Comparison of ENCODE assay signal across 8 mouse cellular contexts in genomic region chr5:66070350-66070749, GRCm38 (mm10).
DNase-seq lines count a peak whose midpoint lies in the region; ATAC-seq lines count a peak whose summit lies in the region.

No protein-coding gene starts in this region.

- peak overlapping the region; percentile 78 for H3K4me2 ChIP-seq in heart, embryonic 14.5 days (ENCODE audit: low read length)
- peak overlapping the region; percentile 71 for H3K4me2 ChIP-seq in intestine, embryonic 15.5 days (replicated peaks)
- peak overlapping the region; percentile 84 for H3K4me2 ChIP-seq in stomach, embryonic 14.5 days (replicated peaks; ENCODE audit: low read depth, low read length)

- DNase-seq in heart, adult 11 months = no peak
- DNase-seq in frontal cortex, adult 2 months (ENCODE audit: extremely low spot score in 1 of 2, low spot score in 1 of 2) = no peak
- DNase-seq in urinary bladder, postnatal 10 days (ENCODE audit: low spot score) = no peak

- no peak overlapping the region for H3K4me3 ChIP-seq in heart, embryonic 14.5 days (ENCODE audit: control insufficient read depth in 1 of 2, insufficient read depth in 1 of 2, low read depth in 1 of 2, low read length in 2 of 2)
- H3K4me3 ChIP-seq in megakaryocyte, embryonic 14.5 days (replicated peaks) = peak overlapping the region; percentile 97
- H3K4me3 ChIP-seq in intestine, embryonic 15.5 days (replicated peaks) = no peak overlapping the region
- no peak overlapping the region for H3K4me3 ChIP-seq in stomach, embryonic 14.5 days (ENCODE audit: low read depth, low read length)

- no peaks in the 10 kb centered on the region for H3K36me3 ChIP-seq in heart, embryonic 14.5 days (ENCODE audit: control insufficient read depth, insufficient read depth, low read length)
- peaks cover 4% of the 10 kb centered on the region for H3K36me3 ChIP-seq in megakaryocyte, embryonic 14.5 days (replicated peaks; ENCODE audit: low read length)
- H3K36me3 ChIP-seq in intestine, embryonic 15.5 days = no peaks in the 10 kb centered on the region
- no peaks in the 10 kb centered on the region for H3K36me3 ChIP-seq in stomach, embryonic 14.5 days (ENCODE audit: control insufficient read depth, insufficient read depth, low read length)

- H3K9me3 ChIP-seq in heart, embryonic 14.5 days (ENCODE audit: control insufficient read depth, low read length) = no peaks in the 10 kb centered on the region
- no peaks in the 10 kb centered on the region for H3K9me3 ChIP-seq in megakaryocyte, embryonic 14.5 days
- no peaks in the 10 kb centered on the region for H3K9me3 ChIP-seq in intestine, embryonic 15.5 days
- no peaks in the 10 kb centered on the region for H3K9me3 ChIP-seq in stomach, embryonic 14.5 days (ENCODE audit: control insufficient read depth, low read depth, low read length)

- no peak for ATAC-seq in heart, embryonic 14.5 days (ENCODE audit: insufficient number of reproducible peaks, insufficient read depth, low FRiP score, low read depth)
- no peak for ATAC-seq in megakaryocyte, adult 5-6 weeks (ENCODE audit: poor library complexity, severe bottlenecking)
- ATAC-seq in intestine, embryonic 15.5 days = no peak
- ATAC-seq in stomach, embryonic 14.5 days (ENCODE audit: insufficient number of reproducible peaks, insufficient read depth, low FRiP score, low read depth) = no peak

- no peak overlapping the region for H3K9ac ChIP-seq in heart, embryonic 14.5 days (ENCODE audit: low read length)
- no peak overlapping the region for H3K9ac ChIP-seq in intestine, embryonic 15.5 days
- H3K9ac ChIP-seq in stomach, embryonic 14.5 days (replicated peaks; ENCODE audit: low read depth, low read length) = no peak overlapping the region

- 60% methylated on average over 2 of the region's 2 CpGs for WGBS in heart, embryonic 14.5 days
- WGBS in intestine, embryonic 15.5 days = 42% methylated on average over 2 of the region's 2 CpGs
- 58% methylated on average over 2 of the region's 2 CpGs for WGBS in stomach, embryonic 14.5 days

- no peak overlapping the region for H3K27ac ChIP-seq in heart, embryonic 14.5 days (replicated peaks in 1 of 2; ENCODE audit: control insufficient read depth in 1 of 2, insufficient read depth in 1 of 2, low read depth in 2 of 2, low read length in 2 of 2)
- peak overlapping the region; percentile 52 for H3K27ac ChIP-seq in intestine, embryonic 15.5 days
- H3K27ac ChIP-seq in stomach, embryonic 14.5 days (ENCODE audit: low read length) = no peak overlapping the region

- no peaks in the 10 kb centered on the region for H3K27me3 ChIP-seq in heart, embryonic 14.5 days (ENCODE audit: control insufficient read depth, insufficient read depth, low read length)
- H3K27me3 ChIP-seq in megakaryocyte, embryonic 14.5 days (replicated peaks) = no peaks in the 10 kb centered on the region
- H3K27me3 ChIP-seq in intestine, embryonic 15.5 days (replicated peaks) = no peaks in the 10 kb centered on the region
- H3K27me3 ChIP-seq in stomach, embryonic 14.5 days (ENCODE audit: control insufficient read depth, insufficient read depth, low read length) = no peaks in the 10 kb centered on the region

- peaks cover 4 to 16% of the 10 kb centered on the region in 2 experiments for H3K4me1 ChIP-seq in heart, embryonic 14.5 days (ENCODE audit: control insufficient read depth in 2 of 2, insufficient read depth in 2 of 2, low read length in 2 of 2)
- peaks cover 56% of the 10 kb centered on the region for H3K4me1 ChIP-seq in megakaryocyte, embryonic 14.5 days
- H3K4me1 ChIP-seq in intestine, embryonic 15.5 days (replicated peaks) = peaks cover 12% of the 10 kb centered on the region; the same call in 1 of the 2 replicates
- peaks cover 8% of the 10 kb centered on the region; the same call in 1 of the 2 replicates for H3K4me1 ChIP-seq in stomach, embryonic 14.5 days (ENCODE audit: control insufficient read depth, insufficient read depth, low read length)
